Mouse (Mus musculus) megakaryocyte, embryonic 14.5 days (primary cell): Measurements from ENCODE around the gene Nxnl2. TPM values are rescaled to one million over a fixed set of nuclear protein-coding genes. Genes with fewer than 3 reads are reported as not detected.
A peak's percentile ranks its signal among the peaks of the same experiment; 100 is the strongest.

Experiments used
- H3K27me3 ChIP-seq: replicated peaks from 2 replicates; pipeline ENCODE3; 2012; ENCODE audit warnings: inconsistent platforms
- H3K36me3 ChIP-seq: replicated peaks from 2 replicates; pipeline ENCODE3; 2012; ENCODE audit warnings: low read length, inconsistent platforms, mixed read lengths
- H3K4me1 ChIP-seq: 2 replicates; pipeline ENCODE4 v1.6.1; 2012; ENCODE audit warnings: inconsistent platforms
- H3K4me3 ChIP-seq: replicated peaks from 2 replicates; pipeline ENCODE3; 2012; ENCODE audit warnings: moderate library complexity, mild to moderate bottlenecking, inconsistent platforms
- H3K9me3 ChIP-seq: 2 replicates; pipeline ENCODE4 v1.6.1; 2012; ENCODE audit warnings: inconsistent platforms
- FLI1 ChIP-seq: IDR thresholded peaks from 2 replicates; pipeline ENCODE4 v1.6.1; 2012; ENCODE audit warnings: low read length, inconsistent platforms, mixed read lengths
- GATA1 ChIP-seq: IDR thresholded peaks from 3 replicates; pipeline ENCODE4 v1.6.1; 2012; ENCODE audit warnings: mixed read lengths, low read length, inconsistent platforms, borderline replicate concordance
- polyA plus RNA-seq: library from polyadenylated mRNA; stranded (reverse); fragments of >175 nt; gene quantifications from 2 replicates; pipeline ENCODE4 v1.2.3, GENCODE M21; 2012; ENCODE audit warnings: low replicate concordance; ENCODE audit not compliant: insufficient read depth

Nxnl2 gene
- polyA plus RNA-seq: not detected in 2 replicates

GRCm38 (mm10) chr13:51170691-51171680 lies at the start of gene Nxnl2:
Nxnl2 (plus strand) TSS chr13:51171022.
- Histone ChIP-seq H3K27me3 (peaks cover 66% of the 10 kb centered on the region), H3K36me3 (no peaks in the 10 kb centered on the region), H3K9me3 (peaks cover 28% of the 10 kb centered on the region), H3K4me3 (peak within 1 kb of the TSS; percentile 92), H3K4me1 (peaks cover 19% of the 10 kb centered on the region)
- TF ChIP-seq GATA1 (no peak), FLI1 (no peak)

GRCm38 (mm10) chr13:51121966-51122365 lies 48.9 kb upstream of the Nxnl2 start:
- Histone ChIP-seq H3K4me1 (peaks cover 90% of the 10 kb centered on the region), H3K9me3 (no peaks in the 10 kb centered on the region), H3K36me3 (peaks cover 40% of the 10 kb centered on the region), H3K4me3 (peak overlapping the region; percentile 10), H3K27me3 (no peaks in the 10 kb centered on the region)
- no peak for TF ChIP-seq FLI1
- TF ChIP-seq GATA1: no peak

GRCm38 (mm10) chr13:51122771-51123170 lies 48.1 kb upstream of the Nxnl2 start:
- TF ChIP-seq GATA1: no peak
- no peak for TF ChIP-seq FLI1
- H3K27me3 ChIP-seq: no peaks in the 10 kb centered on the region
- peaks cover 83% of the 10 kb centered on the region for H3K4me1 ChIP-seq
- no peak overlapping the region for H3K4me3 ChIP-seq
- H3K36me3 ChIP-seq: peaks cover 44% of the 10 kb centered on the region
- H3K9me3 ChIP-seq: no peaks in the 10 kb centered on the region

GRCm38 (mm10) chr13:51125357-51125756 lies 45.5 kb upstream of the Nxnl2 start:
- Histone ChIP-seq H3K36me3 (peaks cover 65% of the 10 kb centered on the region), H3K9me3 (no peaks in the 10 kb centered on the region), H3K4me1 (peaks cover 66% of the 10 kb centered on the region), H3K27me3 (no peaks in the 10 kb centered on the region), H3K4me3 (no peak overlapping the region)
- TF ChIP-seq FLI1: no peak
- TF ChIP-seq GATA1: no peak

- H3K36me3 ChIP-seq: peaks cover 81% of the 10 kb centered on the region
- H3K4me3 ChIP-seq: no peak overlapping the region
- no peaks in the 10 kb centered on the region for H3K27me3 ChIP-seq
- peaks cover 49% of the 10 kb centered on the region for H3K4me1 ChIP-seq
- TF ChIP-seq FLI1 (no peak), GATA1 (no peak)
- H3K9me3 ChIP-seq: no peaks in the 10 kb centered on the region
Observed at GRCm38 (mm10) chr13:51127906-51128305, 42.9 kb upstream of the Nxnl2 start.

DNA sequence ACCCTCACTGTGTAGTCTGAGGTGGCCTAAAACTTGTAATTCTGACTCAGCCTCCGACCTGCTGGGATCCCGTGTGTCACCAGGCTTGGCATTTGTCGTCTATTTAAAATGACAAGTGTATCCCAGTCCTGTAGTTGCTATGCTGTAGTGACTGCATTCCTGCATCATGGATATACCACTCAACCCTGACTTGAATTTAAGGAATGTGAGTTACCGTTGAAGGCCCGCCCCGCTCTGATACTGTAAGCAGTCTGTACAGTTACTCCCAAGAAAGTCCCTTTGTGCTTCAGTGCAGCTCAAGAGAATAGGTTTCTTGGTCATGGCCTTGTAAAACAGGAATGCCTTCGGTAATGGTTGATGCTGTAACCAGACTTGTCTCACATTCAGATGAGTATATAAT lies 42.4 kb upstream of the Nxnl2 start:
- H3K36me3 ChIP-seq: peaks cover 76% of the 10 kb centered on the region
- no peaks in the 10 kb centered on the region for H3K27me3 ChIP-seq
- H3K9me3 ChIP-seq: no peaks in the 10 kb centered on the region
- TF ChIP-seq FLI1 (no peak), GATA1 (no peak)
- H3K4me3 ChIP-seq: no peak overlapping the region
- H3K4me1 ChIP-seq: peaks cover 43% of the 10 kb centered on the region

- no peaks in the 10 kb centered on the region for H3K27me3 ChIP-seq
- TF ChIP-seq FLI1: no peak
- TF ChIP-seq GATA1: no peak
- no peaks in the 10 kb centered on the region for H3K9me3 ChIP-seq
- peaks cover 70% of the 10 kb centered on the region for H3K36me3 ChIP-seq
- peaks cover 23% of the 10 kb centered on the region for H3K4me1 ChIP-seq
- H3K4me3 ChIP-seq: peak overlapping the region; percentile 66
Observed at GRCm38 (mm10) chr13:51131179-51131578, 39.6 kb upstream of the Nxnl2 start.

GRCm38 (mm10) chr13:51136315-51136714 lies 34.5 kb upstream of the Nxnl2 start:
- Histone ChIP-seq H3K4me1 (peaks cover 21% of the 10 kb centered on the region), H3K9me3 (no peaks in the 10 kb centered on the region), H3K4me3 (no peak overlapping the region), H3K27me3 (no peaks in the 10 kb centered on the region), H3K36me3 (peaks cover 61% of the 10 kb centered on the region)
- TF ChIP-seq GATA1 (no peak), FLI1 (no peak)

DNA sequence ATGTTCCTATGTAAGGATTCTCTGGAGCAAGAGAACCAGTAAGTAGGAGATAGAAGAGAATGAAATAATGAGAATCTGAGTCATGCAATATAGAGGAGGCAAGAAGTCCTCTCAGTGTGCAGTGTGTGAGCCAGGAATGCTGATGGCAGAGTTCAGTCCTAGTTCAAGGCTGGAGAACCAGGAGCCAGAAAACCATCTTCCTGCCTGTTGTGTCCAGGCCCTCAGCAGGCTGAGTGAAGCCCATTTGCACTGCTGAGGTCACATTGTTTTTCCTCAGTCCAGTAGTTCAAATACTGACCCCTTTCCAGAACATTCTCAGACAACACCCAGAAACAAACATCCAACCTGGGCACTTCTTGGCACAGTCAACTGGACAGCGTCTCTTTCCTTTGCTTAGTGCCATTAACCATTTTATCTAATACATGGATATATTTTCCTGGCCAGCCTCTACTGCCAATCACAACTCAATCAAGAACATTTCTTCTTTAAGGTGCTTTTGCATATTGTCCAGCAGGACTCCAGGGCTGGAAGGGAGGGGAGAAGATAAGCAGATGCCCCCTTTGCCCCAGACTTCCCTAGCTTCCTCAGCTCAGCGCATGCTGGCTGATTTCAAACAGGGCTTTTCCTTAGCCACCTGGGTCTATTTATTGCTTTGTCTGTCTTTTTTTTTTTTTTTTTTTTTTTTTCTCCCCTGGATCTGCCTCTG lies 33.7 kb upstream of the Nxnl2 start:
- TF ChIP-seq GATA1 (no peak), FLI1 (no peak)
- H3K4me1 ChIP-seq: peaks cover 21% of the 10 kb centered on the region
- H3K9me3 ChIP-seq: no peaks in the 10 kb centered on the region
- no peaks in the 10 kb centered on the region for H3K27me3 ChIP-seq
- H3K4me3 ChIP-seq: no peak overlapping the region
- H3K36me3 ChIP-seq: peaks cover 61% of the 10 kb centered on the region

GRCm38 (mm10) chr13:51137702-51138031 lies 33.2 kb upstream of the Nxnl2 start:
- Histone ChIP-seq H3K36me3 (peaks cover 61% of the 10 kb centered on the region), H3K4me3 (peak overlapping the region; percentile 56), H3K27me3 (no peaks in the 10 kb centered on the region), H3K9me3 (no peaks in the 10 kb centered on the region), H3K4me1 (peaks cover 21% of the 10 kb centered on the region)
- TF ChIP-seq FLI1 (no peak), GATA1 (no peak)
